Mouse (Mus musculus): ENCODE data around the gene Kera.

Gene Kera

GRCm38 (mm10) chr10:97606579-97606978, at the start of gene Kera:
Kera (plus strand) TSS chr10:97606879.
- no peak for DNase-seq

GRCm38 (mm10) chr10:97564957-97565856, 41.5 kb upstream of the Kera start, which contains the start of gene Lum:
Lum (plus strand) TSS chr10:97565128.
- no peak for DNase-seq

DNA sequence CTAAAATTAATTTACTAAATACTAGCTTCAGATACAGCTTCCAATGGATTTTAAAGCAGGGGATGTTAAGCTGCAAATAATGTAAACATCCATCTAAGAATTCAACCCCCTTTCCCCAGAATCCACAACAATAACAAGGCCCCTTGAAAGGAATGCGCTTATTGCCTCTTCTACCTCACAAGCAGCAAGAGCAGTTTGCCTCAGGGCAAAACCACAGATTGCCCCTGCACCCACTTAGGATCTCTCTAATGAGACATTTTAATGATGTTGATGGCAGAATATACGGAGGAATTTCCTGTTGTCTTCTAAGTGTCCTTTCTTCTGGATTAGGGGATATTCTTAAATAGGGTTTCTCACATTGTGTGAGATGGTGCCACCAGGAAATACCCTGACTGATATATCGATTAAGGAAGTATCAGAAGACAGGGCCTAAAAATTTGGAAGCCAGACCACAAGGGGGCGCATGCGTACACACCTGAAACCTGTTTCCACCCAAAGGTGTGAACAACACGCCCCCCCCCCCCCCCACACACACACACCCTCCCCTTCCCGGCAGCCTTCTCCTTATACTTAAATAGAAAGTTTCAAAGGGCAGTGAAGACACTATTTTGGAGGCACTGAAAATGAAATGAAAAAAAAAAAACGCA, 39.1 kb upstream of the Kera start:
- DNase-seq: peak; percentile 29 to 58

- DNase-seq: peak; percentile 56 to 77
These were observed 24.0 kb upstream of the Kera start for GRCm38 (mm10) chr10:97582543-97583231.

DNA sequence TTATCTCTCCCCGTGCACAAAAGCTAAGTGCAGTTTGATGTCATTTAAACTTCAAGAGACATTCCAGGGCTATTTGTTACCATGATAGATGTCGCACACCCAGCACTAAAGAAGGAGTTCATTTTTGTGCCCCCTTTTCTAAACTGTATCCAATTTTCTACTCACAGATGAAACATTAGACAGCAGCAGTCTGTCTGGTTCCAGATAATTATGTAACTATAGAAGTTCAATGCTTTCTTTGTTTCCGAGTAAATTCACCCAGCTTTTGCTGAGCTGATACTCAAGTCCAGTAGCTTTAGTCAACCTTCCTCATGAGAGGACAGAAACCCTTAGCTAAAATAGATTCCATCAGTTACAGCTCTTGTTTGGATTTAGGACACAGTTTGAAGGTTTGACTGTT, 22.5 kb upstream of the Kera start:
- DNase-seq: no peak

- DNase-seq: no peak
These were observed 19.5 kb upstream of the Kera start for GRCm38 (mm10) chr10:97587159-97587558.

- DNase-seq: no peak
These were observed 17.1 kb upstream of the Kera start for GRCm38 (mm10) chr10:97589574-97589973.

GRCm38 (mm10) chr10:97591036-97591435, 15.6 kb upstream of the Kera start:
- no peak for DNase-seq

GRCm38 (mm10) chr10:97591685-97592084, 15.0 kb upstream of the Kera start:
- DNase-seq: no peak

DNA sequence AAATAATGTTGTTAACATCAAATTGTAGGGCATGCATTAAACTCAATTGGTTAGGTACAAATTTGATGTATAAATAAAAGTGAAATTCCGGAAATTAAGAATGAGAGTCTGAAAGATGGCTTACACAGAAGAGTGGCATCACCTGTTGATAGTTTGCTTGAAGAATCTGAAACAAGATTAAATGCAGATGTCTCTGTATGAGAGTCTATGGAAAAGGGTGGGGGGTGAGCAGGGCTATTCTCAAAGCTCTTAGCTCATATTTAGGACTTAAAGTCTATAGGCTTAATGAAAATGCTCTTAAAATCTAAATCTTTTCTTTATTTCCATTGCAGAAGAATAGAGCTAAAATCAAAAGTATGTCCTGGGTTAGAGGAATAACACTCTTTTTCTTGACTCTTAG, 11.0 kb upstream of the Kera start:
- no peak for DNase-seq

GRCm38 (mm10) chr10:97601744-97602143, 4.9 kb upstream of the Kera start:
- no peak for DNase-seq

DNA sequence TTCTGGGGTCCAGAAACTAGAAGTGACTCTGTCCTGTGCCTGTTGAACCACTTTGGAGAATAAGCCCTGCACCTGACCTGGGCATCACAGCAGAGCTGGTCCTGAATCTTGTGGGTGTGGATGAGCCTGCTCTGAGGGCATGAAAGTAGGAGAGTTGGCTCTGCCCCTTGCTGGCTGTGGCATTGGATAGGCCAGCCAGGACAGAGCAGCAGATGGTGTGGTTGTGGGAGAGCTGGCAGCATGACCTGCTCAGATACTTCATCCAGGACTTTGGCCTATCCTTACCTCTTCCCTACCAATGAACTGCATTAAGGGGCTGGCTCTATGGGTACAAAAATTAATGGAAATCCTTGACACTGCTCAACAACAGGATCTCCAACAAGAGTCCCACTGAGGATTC, 3.4 kb upstream of the Kera start:
- DNase-seq: peak; percentile 82 to 85

DNA sequence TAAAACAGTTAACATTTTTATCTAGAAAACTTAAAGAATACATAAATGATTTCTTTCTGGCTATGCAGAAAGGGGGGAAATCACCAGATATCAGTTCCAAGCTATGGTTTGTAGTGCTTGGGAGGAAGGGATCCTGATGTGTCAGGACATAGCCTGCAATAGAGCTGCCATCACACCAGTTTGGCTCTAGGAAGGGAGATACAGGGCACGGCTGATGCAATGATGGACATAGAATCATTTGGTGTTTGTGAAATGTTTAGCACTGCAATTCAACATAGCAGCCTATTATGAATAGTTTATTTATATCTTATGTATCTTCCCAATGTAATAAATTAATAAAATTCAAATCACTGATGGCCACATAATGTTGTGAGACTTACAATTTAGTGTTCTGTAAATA, 15.6 kb downstream of the Kera start:
- no peak for DNase-seq

- DNase-seq: no peak
These were observed 17.7 kb downstream of the Kera start for GRCm38 (mm10) chr10:97624381-97624780.

GRCm38 (mm10) chr10:97625116-97625515, 18.4 kb downstream of the Kera start:
- DNase-seq: no peak

- no peak for DNase-seq
These were observed 19.9 kb downstream of the Kera start for GRCm38 (mm10) chr10:97626543-97626942.

- no peak for DNase-seq
These were observed 24.4 kb downstream of the Kera start for GRCm38 (mm10) chr10:97631061-97631460.

DNA sequence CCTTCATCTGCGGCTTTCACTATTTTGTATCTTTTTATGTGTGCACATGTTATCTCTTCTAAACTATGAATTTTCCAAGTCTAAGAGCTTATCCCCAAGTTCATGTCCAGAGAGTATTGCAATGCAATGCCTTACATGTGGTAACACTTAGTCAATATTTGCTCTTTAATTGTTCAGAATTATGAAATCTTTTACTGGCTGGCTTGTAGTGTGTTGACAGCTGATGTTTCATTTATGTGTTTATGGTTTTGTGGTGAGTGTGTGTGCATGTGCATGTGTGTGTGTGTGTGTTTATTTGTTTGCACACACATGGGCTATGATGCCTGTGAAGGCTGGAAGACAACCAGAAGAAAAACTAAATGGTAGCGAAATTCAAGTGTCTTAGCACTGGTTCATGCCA, 35.2 kb downstream of the Kera start:
- DNase-seq: no peak

- DNase-seq: no peak
These were observed 37.1 kb downstream of the Kera start, which contains the start of gene Epyc for GRCm38 (mm10) chr10:97643768-97644167. Epyc (plus strand) TSS chr10:97644068.

- DNase-seq: no peak
These were observed 43.7 kb downstream of the Kera start for GRCm38 (mm10) chr10:97650334-97650733.

- DNase-seq: no peak
These were observed 52.8 kb downstream of the Kera start for GRCm38 (mm10) chr10:97659489-97659888.

Measured in cerebellum, postnatal 25 days (tissue).